In the genomic region with DNA sequence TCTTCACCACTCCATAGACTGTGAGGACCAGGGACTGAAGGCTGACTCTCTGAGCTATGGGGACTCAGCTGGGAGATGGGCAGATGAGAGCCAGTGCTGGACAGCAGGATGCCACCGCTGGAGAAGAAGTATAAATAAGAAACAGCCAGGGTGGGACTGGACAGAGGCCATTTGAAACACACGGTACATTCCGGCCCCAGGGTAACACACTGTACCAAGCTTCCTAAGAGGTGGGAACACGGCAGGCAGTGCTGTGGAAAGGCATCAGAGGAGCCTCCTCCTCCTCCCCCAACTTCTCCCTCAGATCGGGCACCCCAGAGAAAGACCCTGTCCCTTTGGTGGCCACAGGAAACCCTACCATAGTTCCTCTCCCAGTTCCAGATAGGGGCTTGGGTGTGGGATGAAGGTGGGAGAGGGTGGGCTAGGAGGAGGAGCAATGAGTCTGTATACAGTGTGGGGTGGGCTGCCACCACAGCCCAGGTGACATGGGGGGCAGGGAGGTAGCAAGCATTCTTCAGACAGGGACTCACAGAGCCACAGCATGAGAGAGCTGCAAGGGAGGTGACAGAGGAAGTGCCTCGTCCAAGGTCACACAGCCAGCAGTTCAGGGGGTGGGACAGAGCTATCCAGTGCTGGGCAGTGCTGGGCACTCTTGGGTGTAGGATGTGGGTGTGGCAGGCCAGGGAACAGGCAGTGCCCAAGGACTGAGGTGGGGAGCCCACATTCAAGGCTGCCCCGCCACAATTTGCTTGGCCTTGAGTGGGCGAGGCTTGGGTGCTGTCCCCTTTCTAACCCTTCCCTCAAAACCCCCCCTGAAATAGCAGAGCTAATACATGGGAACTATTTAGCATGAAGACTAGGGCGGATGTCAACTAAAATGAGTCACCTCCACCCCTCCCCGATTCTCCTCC, we compare ENCODE assay signal across 10 mouse cellular contexts. TPM values are rescaled to one million over a fixed set of nuclear protein-coding genes. Genes with fewer than 3 reads are reported as not detected.
A peak's percentile ranks its signal among the peaks of the same experiment; 100 is the strongest.
DNase-seq lines count a peak whose midpoint lies in the region; ATAC-seq and TF ChIP-seq lines count a peak whose summit lies in the region.
"Had no signal": no experiment of that assay in that cellular context is flagged by ENCODE, and none has a peak within 500 bp of the region (broad histone marks: within the 10 kb centered on the region; RNA-seq: fewer than 3 reads in every experiment).

No protein-coding gene starts in this region.

- no peak for TF ChIP-seq EP300 in heart, postnatal 0 days (IDR thresholded peaks at IDR 0.05; ENCODE audit: low read depth)

- H3K9me3 ChIP-seq in forebrain, embryonic 12.5 days: no peaks in the 10 kb centered on the region
- H3K9me3 ChIP-seq in forebrain, embryonic 14.5 days (replicated peaks; ENCODE audit: control insufficient read depth, low read length): no peaks in the 10 kb centered on the region
- H3K9me3 ChIP-seq in heart, postnatal 0 days (replicated peaks; ENCODE audit: control insufficient read depth, low read length): no peaks in the 10 kb centered on the region
- H3K9me3 ChIP-seq in forebrain, postnatal 0 days (ENCODE audit: low read length): no peaks in the 10 kb centered on the region
- H3K9me3 ChIP-seq: embryonic facial prominence, embryonic 13.5 days had no signal

- WGBS in forebrain, embryonic 12.5 days: 73% methylated on average over 10 of the region's 10 CpGs
- WGBS in forebrain, embryonic 14.5 days: 70% methylated on average over 10 of the region's 10 CpGs
- WGBS in heart, postnatal 0 days: 51% methylated on average over 10 of the region's 10 CpGs
- 69% methylated on average over 10 of the region's 10 CpGs for WGBS in forebrain, postnatal 0 days

- H3K36me3 ChIP-seq in forebrain, embryonic 12.5 days (replicated peaks): no peaks in the 10 kb centered on the region
- no peaks in the 10 kb centered on the region for H3K36me3 ChIP-seq in forebrain, embryonic 14.5 days (ENCODE audit: control insufficient read depth, insufficient read depth, low read length)
- no peaks in the 10 kb centered on the region for H3K36me3 ChIP-seq in heart, postnatal 0 days (replicated peaks; ENCODE audit: control insufficient read depth, insufficient read depth, low read length)
- no peaks in the 10 kb centered on the region for H3K36me3 ChIP-seq in forebrain, postnatal 0 days (ENCODE audit: insufficient read depth)
- H3K36me3 ChIP-seq: embryonic facial prominence, embryonic 13.5 days had no signal

- H3K27ac ChIP-seq in forebrain, embryonic 12.5 days: no peak overlapping the region
- no peak overlapping the region for H3K27ac ChIP-seq in forebrain, embryonic 14.5 days (ENCODE audit: low read depth, low read length)
- H3K27ac ChIP-seq in heart, postnatal 0 days (ENCODE audit: low read depth): peak overlapping the region; percentile 12; the same call in 1 of the 2 replicates
- no peak overlapping the region for H3K27ac ChIP-seq in forebrain, postnatal 0 days (ENCODE audit: low read depth, low read length)
- H3K27ac ChIP-seq: embryonic facial prominence, embryonic 13.5 days had no signal

- TF ChIP-seq CTCF in heart, postnatal 0 days (IDR thresholded peaks at IDR 0.05; ENCODE audit: low read depth): no peak
- TF ChIP-seq CTCF in forebrain, postnatal 0 days (IDR thresholded peaks at IDR 0.05; ENCODE audit: low read depth): no peak

- peaks cover 53% of the 10 kb centered on the region for H3K27me3 ChIP-seq in forebrain, embryonic 12.5 days
- 0 out of 2 replicates have a peak, but pooled peaks cover 2% of the 10 kb centered on the region for H3K27me3 ChIP-seq in forebrain, embryonic 14.5 days (replicated peaks; ENCODE audit: control insufficient read depth, insufficient read depth, low read length)
- H3K27me3 ChIP-seq in heart, postnatal 0 days (ENCODE audit: control insufficient read depth, insufficient read depth, low read length): no peaks in the 10 kb centered on the region
- H3K27me3 ChIP-seq in forebrain, postnatal 0 days (ENCODE audit: insufficient read depth, low read length): no peaks in the 10 kb centered on the region

- no peak for DNase-seq in forebrain, embryonic 14.5 days (ENCODE audit: low spot score)
- peak; percentile 65 for DNase-seq in CD4-positive helper T cell, adult 2 months (ENCODE audit: low read depth, low spot score)
- DNase-seq in heart, postnatal 0 days (ENCODE audit: low spot score): peak; percentile 55
- no peak for DNase-seq in forebrain, postnatal 0 days
- no peak for DNase-seq in layer of hippocampus, adult 11-12 months (ENCODE audit: low spot score)
- DNase-seq in right cerebral cortex, postnatal 14 days: no peak
- DNase-seq: lung, embryonic 14.5 days had no signal

- no peak overlapping the region for H3K4me3 ChIP-seq in forebrain, embryonic 12.5 days (replicated peaks)
- H3K4me3 ChIP-seq in forebrain, embryonic 14.5 days (ENCODE audit: low read depth, low read length): no peak overlapping the region
- H3K4me3 ChIP-seq in heart, postnatal 0 days (ENCODE audit: low read depth, low read length): no peak overlapping the region
- H3K4me3 ChIP-seq in forebrain, postnatal 0 days (ENCODE audit: low read depth, low read length): no peak overlapping the region
- H3K4me3 ChIP-seq: embryonic facial prominence, embryonic 13.5 days had no signal

- peaks cover 27% of the 10 kb centered on the region for H3K4me1 ChIP-seq in forebrain, embryonic 12.5 days
- H3K4me1 ChIP-seq in forebrain, embryonic 14.5 days (ENCODE audit: control insufficient read depth, insufficient read depth, low read length): peaks cover 13% of the 10 kb centered on the region
- peaks cover 38% of the 10 kb centered on the region for H3K4me1 ChIP-seq in heart, postnatal 0 days (ENCODE audit: control insufficient read depth, insufficient read depth)
- H3K4me1 ChIP-seq in forebrain, postnatal 0 days (ENCODE audit: insufficient read depth): peaks cover 6% of the 10 kb centered on the region; the same call in 1 of the 2 replicates

- no peak overlapping the region for H3K4me2 ChIP-seq in forebrain, embryonic 12.5 days
- no peak overlapping the region for H3K4me2 ChIP-seq in forebrain, embryonic 14.5 days (ENCODE audit: low read length)
- H3K4me2 ChIP-seq in heart, postnatal 0 days (ENCODE audit: low read depth, low read length): peak overlapping the region; percentile 4; the same call in 1 of the 2 replicates
- no peak overlapping the region for H3K4me2 ChIP-seq in forebrain, postnatal 0 days (ENCODE audit: low read depth)
- H3K4me2 ChIP-seq: embryonic facial prominence, embryonic 13.5 days; lung, embryonic 14.5 days had no signal

- ATAC-seq in forebrain, embryonic 12.5 days (ENCODE audit: low FRiP score): no peak
- ATAC-seq in forebrain, embryonic 14.5 days: no peak
- no peak for ATAC-seq in heart, postnatal 0 days (ENCODE audit: insufficient read depth, low read depth)
- ATAC-seq in megakaryocyte progenitor cell, adult 5-6 weeks (replicated peaks; ENCODE audit: poor library complexity): 0 out of 2 replicates have a peak, but pooled peaks have one; percentile 14
- ATAC-seq in forebrain, postnatal 0 days: no peak

- H3K9ac ChIP-seq in forebrain, embryonic 12.5 days: peak overlapping the region; percentile 25
- no peak overlapping the region for H3K9ac ChIP-seq in forebrain, embryonic 14.5 days (ENCODE audit: low read length)
- H3K9ac ChIP-seq in heart, postnatal 0 days (replicated peaks; ENCODE audit: low read depth, low read length): no peak overlapping the region
- no peak overlapping the region for H3K9ac ChIP-seq in forebrain, postnatal 0 days
- H3K9ac ChIP-seq: embryonic facial prominence, embryonic 13.5 days; lung, embryonic 14.5 days had no signal

RNA-seq across cellular contexts. Expression of a gene that starts 1.6 kb away (rescaled TPM):
- 34.9 and 37.4 TPM in 2 replicates for polyA plus RNA-seq in forebrain, embryonic 12.5 days (2016; fragmentation: Nextera tagmentation; extraction: Ambion mirVana)
- polyA plus RNA-seq in forebrain, embryonic 14.5 days (2014; fragmentation: Nextera tagmentation; extraction: Ambion mirVana): 11.7 and 11.9 TPM in 2 replicates
- total RNA-seq in heart, postnatal 0 days (2014; rRNA removed; ENCODE audit: low replicate concordance): 19.4 and 37.3 TPM in 2 replicates
- polyA plus RNA-seq in heart, postnatal 0 days (2015; fragmentation: Nextera tagmentation; extraction: Ambion mirVana): 7.6 and 8.3 TPM in 2 replicates
- total RNA-seq in megakaryocyte progenitor cell, adult 5-6 weeks (2015): 25.8 and 30.0 TPM in 2 replicates
- total RNA-seq in megakaryocyte progenitor cell, adult 5-6 weeks (2017): 40.2 and 58.9 TPM in 2 replicates
- total RNA-seq in forebrain, postnatal 0 days (2014; rRNA removed): 26.6 and 37.3 TPM in 2 replicates
- polyA plus RNA-seq in forebrain, postnatal 0 days (2015; fragmentation: Nextera tagmentation; extraction: Ambion mirVana): 18.3 and 21.1 TPM in 2 replicates

RNA-seq across cellular contexts. Expression of a gene that starts 14.9 kb away (rescaled TPM):
- not detected in 2 replicates for polyA plus RNA-seq in forebrain, embryonic 12.5 days (2016; fragmentation: Nextera tagmentation; extraction: Ambion mirVana)
- polyA plus RNA-seq in forebrain, embryonic 14.5 days (2014; fragmentation: Nextera tagmentation; extraction: Ambion mirVana): not detected in 2 replicates
- total RNA-seq in heart, postnatal 0 days (2014; rRNA removed; ENCODE audit: low replicate concordance): not detected in 2 replicates
- polyA plus RNA-seq in heart, postnatal 0 days (2015; fragmentation: Nextera tagmentation; extraction: Ambion mirVana): not detected in 2 replicates
- not detected in 2 replicates for total RNA-seq in megakaryocyte progenitor cell, adult 5-6 weeks (2015)
- total RNA-seq in megakaryocyte progenitor cell, adult 5-6 weeks (2017): not detected in 2 replicates
- 0.15 TPM in 1 of 2 replicates, not detected in the other for total RNA-seq in forebrain, postnatal 0 days (2014; rRNA removed)
- polyA plus RNA-seq in forebrain, postnatal 0 days (2015; fragmentation: Nextera tagmentation; extraction: Ambion mirVana): not detected in 2 replicates
- polyA plus RNA-seq: embryonic facial prominence, embryonic 13.5 days; lung, embryonic 14.5 days had no signal

RNA-seq across cellular contexts. Expression of a gene that starts 33.5 kb away (rescaled TPM):
- not detected in 2 replicates for polyA plus RNA-seq in forebrain, embryonic 12.5 days (2016; fragmentation: Nextera tagmentation; extraction: Ambion mirVana)
- not detected in 2 replicates for polyA plus RNA-seq in forebrain, embryonic 14.5 days (2014; fragmentation: Nextera tagmentation; extraction: Ambion mirVana)
- total RNA-seq in heart, postnatal 0 days (2014; rRNA removed; ENCODE audit: low replicate concordance): not detected in 2 replicates
- polyA plus RNA-seq in heart, postnatal 0 days (2015; fragmentation: Nextera tagmentation; extraction: Ambion mirVana): not detected in 2 replicates
- total RNA-seq in megakaryocyte progenitor cell, adult 5-6 weeks (2015): not detected in 2 replicates
- total RNA-seq in megakaryocyte progenitor cell, adult 5-6 weeks (2017): not detected in 2 replicates
- total RNA-seq in forebrain, postnatal 0 days (2014; rRNA removed): not detected in 2 replicates
- polyA plus RNA-seq in forebrain, postnatal 0 days (2015; fragmentation: Nextera tagmentation; extraction: Ambion mirVana): not detected in 2 replicates
- polyA plus RNA-seq: embryonic facial prominence, embryonic 13.5 days; lung, embryonic 14.5 days had no signal

RNA-seq across cellular contexts. Expression of a gene that starts 44.9 kb away (rescaled TPM):
- not detected in 2 replicates for polyA plus RNA-seq in forebrain, embryonic 12.5 days (2016; fragmentation: Nextera tagmentation; extraction: Ambion mirVana)
- polyA plus RNA-seq in forebrain, embryonic 14.5 days (2014; fragmentation: Nextera tagmentation; extraction: Ambion mirVana): not detected in 2 replicates
- not detected in 2 replicates for total RNA-seq in heart, postnatal 0 days (2014; rRNA removed; ENCODE audit: low replicate concordance)
- polyA plus RNA-seq in heart, postnatal 0 days (2015; fragmentation: Nextera tagmentation; extraction: Ambion mirVana): not detected in 2 replicates
- not detected in 2 replicates for total RNA-seq in megakaryocyte progenitor cell, adult 5-6 weeks (2015)
- not detected in 2 replicates for total RNA-seq in megakaryocyte progenitor cell, adult 5-6 weeks (2017)
- total RNA-seq in forebrain, postnatal 0 days (2014; rRNA removed): not detected in 2 replicates
- not detected in 2 replicates for polyA plus RNA-seq in forebrain, postnatal 0 days (2015; fragmentation: Nextera tagmentation; extraction: Ambion mirVana)
- polyA plus RNA-seq: embryonic facial prominence, embryonic 13.5 days had no signal

RNA-seq across cellular contexts. Expression of a gene that starts 59.8 kb away (rescaled TPM):
- polyA plus RNA-seq in forebrain, embryonic 12.5 days (2016; fragmentation: Nextera tagmentation; extraction: Ambion mirVana): 1.3 and 1.5 TPM in 2 replicates
- 3.9 and 4.5 TPM in 2 replicates for polyA plus RNA-seq in forebrain, embryonic 14.5 days (2014; fragmentation: Nextera tagmentation; extraction: Ambion mirVana)
- total RNA-seq in heart, postnatal 0 days (2014; rRNA removed; ENCODE audit: low replicate concordance): not detected in 2 replicates
- 0.07 and 0.10 TPM in 2 replicates for polyA plus RNA-seq in heart, postnatal 0 days (2015; fragmentation: Nextera tagmentation; extraction: Ambion mirVana)
- not detected in 2 replicates for total RNA-seq in megakaryocyte progenitor cell, adult 5-6 weeks (2015)
- total RNA-seq in megakaryocyte progenitor cell, adult 5-6 weeks (2017): not detected in 2 replicates
- 10.6 and 11.9 TPM in 2 replicates for total RNA-seq in forebrain, postnatal 0 days (2014; rRNA removed)
- 11.4 and 13.2 TPM in 2 replicates for polyA plus RNA-seq in forebrain, postnatal 0 days (2015; fragmentation: Nextera tagmentation; extraction: Ambion mirVana)

Comparison
In these comparisons a context has a peak if more than half of its experiments do, and no peak if none do; other contexts are left out.
1. DNase-seq: peak in CD4-positive helper T cell, adult 2 months (single experiment) and heart, postnatal 0 days (single experiment); none in forebrain, embryonic 14.5 days (single experiment), forebrain, postnatal 0 days (single experiment), layer of hippocampus, adult 11-12 months (single experiment) and right cerebral cortex, postnatal 14 days (single experiment).